Mouse (Mus musculus): ENCODE measurements at regions not wholly inside any gene's neighbourhood (a gene's known extent, or its start where the extent isn't known, plus 50 kb on each side); places are given as distances from the start of the nearest gene placed in this dataset.
A peak's percentile ranks its signal among the peaks of the same experiment; 100 is the strongest.

DNA sequence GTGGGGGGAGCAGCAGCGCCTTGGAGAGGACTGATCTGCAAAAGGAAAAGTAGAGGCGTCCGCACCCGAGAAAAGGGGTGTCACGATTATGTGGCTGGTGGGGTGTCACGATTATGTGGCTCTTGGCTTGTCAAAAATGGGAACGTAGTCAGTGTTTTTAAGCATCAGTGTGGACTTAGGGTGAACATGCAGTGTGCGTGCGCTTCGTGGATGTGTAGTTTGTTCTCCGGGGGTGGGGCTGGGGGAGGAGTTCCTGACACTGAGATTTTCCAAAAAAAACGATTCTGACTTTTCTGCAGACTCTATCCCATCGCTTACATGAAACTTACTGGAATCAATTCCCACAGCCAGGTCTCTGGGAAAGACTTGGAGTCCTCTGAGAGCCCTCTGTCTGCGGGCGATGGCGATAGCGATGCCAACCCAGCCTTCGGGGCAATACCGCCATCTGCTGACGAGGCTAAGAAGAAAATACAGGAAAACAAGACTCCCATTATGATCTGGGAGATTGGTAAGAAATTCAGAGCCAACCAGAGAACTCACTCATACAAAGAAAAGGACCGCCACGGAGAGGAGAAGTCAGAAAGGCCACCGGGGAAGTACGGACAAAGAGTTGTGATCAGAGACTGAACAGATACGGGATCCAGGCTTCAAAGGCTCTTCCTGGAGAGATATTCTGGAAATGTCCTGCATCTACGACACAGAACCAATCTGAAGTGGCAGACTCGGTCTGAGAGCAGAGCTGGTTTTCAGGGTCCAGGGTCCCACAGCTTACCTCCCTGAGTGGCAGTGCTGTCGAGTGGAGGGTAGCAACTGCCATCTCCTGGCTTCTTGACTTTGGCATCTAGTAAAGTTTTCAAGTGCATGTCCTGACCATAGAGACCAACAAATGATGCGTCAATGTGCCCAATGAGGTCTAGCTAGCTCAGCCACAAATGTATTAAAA lies 51.6 kb upstream of the Phc1 start:
- TF ChIP-seq POLR2A (IDR thresholded peaks at IDR 0.05; ENCODE audit: low read depth, low read length), result no peak
- peak; percentile 90 for TF ChIP-seq CTCF (conservative IDR thresholded peaks at IDR 0.05; ENCODE audit: insufficient read depth, insufficient read length, low read depth, low read length)

All from kidney, adult 2 months (tissue).